Mouse (Mus musculus) neural tube, embryonic 10.5 days (tissue): ENCODE measurements around the gene Usp40.

Source experiments
- DNase-seq: peaks from one replicate; pipeline ENCODE4 v3.0.0-alpha.2; 2017; ENCODE audit warnings: low spot score; ENCODE audit errors: extremely low spot score

The Usp40 gene

GRCm38 (mm10) chr1:87951641-87952040, 56.7 kb downstream of the Usp40 start:
- no peak for DNase-seq

- DNase-seq: no peak
Measured at GRCm38 (mm10) chr1:87947681-87948091, 60.7 kb downstream of the Usp40 start.

GRCm38 (mm10) chr1:87941765-87942164, 66.6 kb downstream of the Usp40 start:
- no peak for DNase-seq

- DNase-seq: no peak
Measured at GRCm38 (mm10) chr1:87936516-87936915, 71.8 kb downstream of the Usp40 start.

GRCm38 (mm10) chr1:87936075-87936474, 72.3 kb downstream of the Usp40 start:
- no peak for DNase-seq

GRCm38 (mm10) chr1:87935546-87935945, 72.8 kb downstream of the Usp40 start:
- no peak for DNase-seq

- no peak for DNase-seq
Measured at GRCm38 (mm10) chr1:87935095-87935494, 73.3 kb downstream of the Usp40 start.

GRCm38 (mm10) chr1:87933051-87933450, 75.3 kb downstream of the Usp40 start:
- no peak for DNase-seq

- DNase-seq: no peak
Measured at GRCm38 (mm10) chr1:87929730-87930129, 78.6 kb downstream of the Usp40 start.

GRCm38 (mm10) chr1:87924888-87925287, 83.5 kb downstream of the Usp40 start:
- no peak for DNase-seq

GRCm38 (mm10) chr1:87922666-87923065, 85.7 kb downstream of the Usp40 start:
- no peak for DNase-seq

GRCm38 (mm10) chr1:87920056-87920614, 88.2 kb downstream of the Usp40 start:
- no peak for DNase-seq

GRCm38 (mm10) chr1:87918061-87918460, 90.3 kb downstream of the Usp40 start:
- no peak for DNase-seq

- DNase-seq: no peak
Measured at GRCm38 (mm10) chr1:87917361-87917760, 91.0 kb downstream of the Usp40 start.

GRCm38 (mm10) chr1:87913356-87913755, 95.0 kb downstream of the Usp40 start:
- DNase-seq: no peak

- DNase-seq: no peak
Measured at GRCm38 (mm10) chr1:87910428-87910827, 97.9 kb downstream of the Usp40 start.

GRCm38 (mm10) chr1:87909565-87909964, 98.8 kb downstream of the Usp40 start:
- no peak for DNase-seq

GRCm38 (mm10) chr1:87908736-87909135, 99.6 kb downstream of the Usp40 start:
- no peak for DNase-seq

- DNase-seq: no peak
Measured at GRCm38 (mm10) chr1:87908006-87908405, 100.3 kb downstream of the Usp40 start.

GRCm38 (mm10) chr1:87906361-87906956, 101.9 kb downstream of the Usp40 start:
- no peak for DNase-seq

- DNase-seq: no peak
Measured at GRCm38 (mm10) chr1:87902186-87902585, 106.2 kb downstream of the Usp40 start.

- no peak for DNase-seq
Measured at GRCm38 (mm10) chr1:87900979-87901378, 107.4 kb downstream of the Usp40 start.

- DNase-seq: no peak
Measured at GRCm38 (mm10) chr1:87899701-87900100, 108.7 kb downstream of the Usp40 start.
